Mouse (Mus musculus) megakaryocyte-erythroid progenitor cell, adult 5-6 weeks (primary cell): ENCODE measurements at regions not wholly inside any gene's neighbourhood (a gene's known extent, or its start where the extent isn't known, plus 50 kb on each side); places are given as distances from the start of the nearest gene placed in this dataset.

Source experiments
- ATAC-seq: replicated peaks from 2 replicates; pipeline ENCODE4 v1.8.0; 2016; ENCODE audit warnings: mild to moderate bottlenecking, inconsistent platforms; ENCODE audit not compliant: severe bottlenecking, poor library complexity, low FRiP score, low TSS enrichment

DNA sequence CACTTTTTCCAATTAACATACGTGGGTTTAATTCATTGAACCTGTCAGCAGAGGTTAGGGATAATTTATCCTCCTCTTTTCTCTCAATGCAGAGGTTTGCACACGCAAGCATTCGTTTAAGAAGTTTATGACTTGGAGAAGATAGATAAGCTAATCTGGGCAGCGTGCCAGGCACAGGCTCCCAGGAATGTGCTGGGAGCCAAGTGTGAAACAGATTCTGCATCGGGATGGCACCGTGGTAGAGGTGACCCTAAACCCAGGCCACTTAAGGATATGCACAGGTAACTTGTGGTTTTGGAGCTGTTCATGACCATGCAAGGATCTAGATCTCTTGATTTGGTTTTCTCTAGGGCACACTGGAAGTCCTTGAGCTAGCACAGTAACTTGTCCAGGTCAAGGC lies 113.6 kb downstream of the Anxa2 start:
- no peak for ATAC-seq

DNA sequence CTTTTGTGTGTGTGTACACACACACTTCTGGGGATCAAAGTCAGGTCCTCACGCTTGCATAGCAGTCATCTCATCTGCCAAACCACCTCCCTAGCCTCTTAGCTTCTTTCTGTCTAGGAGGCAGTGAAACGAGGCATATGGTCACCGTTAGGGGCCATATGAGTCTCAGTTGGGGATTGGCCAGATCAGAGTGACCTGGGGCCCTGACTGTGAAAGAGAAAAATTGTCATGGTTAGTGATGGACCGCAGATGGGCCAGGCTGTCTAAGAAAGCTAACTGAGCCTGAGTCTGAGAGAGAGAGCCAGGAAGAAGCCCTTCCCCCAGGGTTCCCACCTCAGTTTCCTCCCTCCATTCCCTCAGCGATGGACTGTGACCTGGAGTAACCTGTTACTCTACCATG lies 89.8 kb downstream of the Anxa2 start:
- no peak for ATAC-seq
